Mouse (Mus musculus): ENCODE measurements around the gene Psmd12. TPM values are rescaled to one million over a fixed set of nuclear protein-coding genes. Genes with fewer than 3 reads are reported as not detected.

Psmd12 gene
- total and polyA plus RNA-seq, 3 experiments, result 139 to 437 (median 149) TPM

- no peaks in the 10 kb centered on the region for H3K9me3 ChIP-seq (replicated peaks; ENCODE audit: insufficient read depth, low read length)
- H3K9ac ChIP-seq (ENCODE audit: control insufficient read depth, low read depth, low read length, poor library complexity, severe bottlenecking), result no peak overlapping the region
- peaks cover 3 to 4% of the 10 kb centered on the region in 2 experiments; a peak in 3 of 4 replicates for H3K4me1 ChIP-seq (ENCODE audit: control insufficient read depth in 1 of 2, insufficient read depth in 2 of 2, low read length in 2 of 2)
- no peak for DNase-seq (ENCODE audit: low read depth, low spot score)
- H3K4me3 ChIP-seq (ENCODE audit: control insufficient read depth in 1 of 2, insufficient read depth in 1 of 2, low read depth in 2 of 2, low read length in 2 of 2), result no peak overlapping the region
- peaks cover 40% of the 10 kb centered on the region for H3K79me2 ChIP-seq (ENCODE audit: control insufficient read depth, insufficient read depth, low read length, poor library complexity)
- no peaks in the 10 kb centered on the region for H3K27me3 ChIP-seq (ENCODE audit: control insufficient read depth in 1 of 2, insufficient read depth in 2 of 2, low read length in 2 of 2)
- H3K27ac ChIP-seq (ENCODE audit: control insufficient read depth, low read depth, low read length), result no peak overlapping the region
- TF ChIP-seq UBTF (IDR thresholded peaks at IDR 0.05; ENCODE audit: borderline replicate concordance, insufficient read depth, low read depth, low read length), result no peak
- no peak for TF ChIP-seq MEF2A (IDR thresholded peaks at IDR 0.05; ENCODE audit: extremely low read depth, insufficient replicate concordance, low read depth, low read length, poor library complexity, severe bottlenecking)
- TF ChIP-seq NRF1 (IDR thresholded peaks at IDR 0.05; ENCODE audit: insufficient read depth, low read depth, low read length, poor library complexity, severe bottlenecking), result no peak
- TF ChIP-seq USF1 (IDR thresholded peaks at IDR 0.05; ENCODE audit: low read depth, low read length), result no peak
- TF ChIP-seq MYC (IDR thresholded peaks at IDR 0.05; ENCODE audit: low read depth, low read length), result no peak
- H3K36me3 ChIP-seq (ENCODE audit: control insufficient read depth in 1 of 2, insufficient read depth in 2 of 2, low read length in 2 of 2), result peaks cover 6 to 8% of the 10 kb centered on the region in 2 experiments; a peak in 3 of 4 replicates
Measured at GRCm38 (mm10) chr11:107458986-107459385, 20.3 kb upstream of the Psmd12 start.

GRCm38 (mm10) chr11:107459828-107460227 is 19.5 kb upstream of the Psmd12 start:
- peaks cover 42% of the 10 kb centered on the region for H3K79me2 ChIP-seq (ENCODE audit: control insufficient read depth, insufficient read depth, low read length, poor library complexity)
- peaks cover 6 to 8% of the 10 kb centered on the region in 2 experiments; a peak in 3 of 4 replicates for H3K36me3 ChIP-seq (ENCODE audit: control insufficient read depth in 1 of 2, insufficient read depth in 2 of 2, low read length in 2 of 2)
- no peak overlapping the region for H3K4me3 ChIP-seq (ENCODE audit: control insufficient read depth in 1 of 2, insufficient read depth in 1 of 2, low read depth in 2 of 2, low read length in 2 of 2)
- H3K4me1 ChIP-seq (ENCODE audit: control insufficient read depth in 1 of 2, insufficient read depth in 2 of 2, low read length in 2 of 2), result peaks cover 3 to 4% of the 10 kb centered on the region in 2 experiments; a peak in 3 of 4 replicates
- TF ChIP-seq POLR2AphosphoS5 (IDR thresholded peaks at IDR 0.05; ENCODE audit: borderline replicate concordance, low read depth, low read length), result no peak
- H3K27ac ChIP-seq (ENCODE audit: control insufficient read depth, low read depth, low read length), result no peak overlapping the region
- H3K9me3 ChIP-seq (replicated peaks; ENCODE audit: insufficient read depth, low read length), result no peaks in the 10 kb centered on the region
- no peak for DNase-seq (ENCODE audit: low read depth, low spot score)
- no peaks in the 10 kb centered on the region for H3K27me3 ChIP-seq (ENCODE audit: control insufficient read depth in 1 of 2, insufficient read depth in 2 of 2, low read length in 2 of 2)
- no peak overlapping the region for H3K9ac ChIP-seq (ENCODE audit: control insufficient read depth, low read depth, low read length, poor library complexity, severe bottlenecking)

DNA sequence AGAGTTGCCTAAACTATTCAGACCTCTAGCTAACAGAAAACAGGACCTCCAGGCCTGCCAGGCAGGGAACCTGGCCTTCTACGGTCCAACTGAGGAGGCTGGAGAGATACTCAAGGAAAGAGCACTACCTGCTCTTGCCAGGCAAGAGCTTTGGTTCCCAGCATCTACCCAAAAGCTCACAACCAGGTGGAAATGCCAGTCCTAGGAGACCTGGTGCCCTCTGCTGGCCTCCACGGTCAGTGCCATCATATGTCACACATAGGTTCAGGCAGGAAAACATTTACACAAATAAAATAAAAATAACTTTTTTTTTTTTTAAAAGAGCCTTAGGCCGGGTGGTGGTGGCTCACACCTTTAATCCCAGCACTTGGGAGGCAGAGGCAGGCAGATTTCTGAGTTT is 16.8 kb upstream of the Psmd12 start:
- no peaks in the 10 kb centered on the region for H3K27me3 ChIP-seq (ENCODE audit: control insufficient read depth in 1 of 2, insufficient read depth in 2 of 2, low read length in 2 of 2)
- TF ChIP-seq MYC (IDR thresholded peaks at IDR 0.05; ENCODE audit: low read depth, low read length), result 0 out of 2 replicates have a peak, but pooled peaks have one; percentile 11
- peak; percentile 50 to 88 (median 80) for TF ChIP-seq CTCF (IDR thresholded peaks at IDR 0.05 in 2 of 3, conservative IDR thresholded peaks at IDR 0.05 in 1 of 3; ENCODE audit: control insufficient read depth in 1 of 3, insufficient read depth in 1 of 3, low read depth in 2 of 3, low read length in 3 of 3, poor library complexity in 1 of 3, severe bottlenecking in 1 of 3)
- peak; percentile 80 for TF ChIP-seq ZC3H11A (IDR thresholded peaks at IDR 0.05; ENCODE audit: low read depth, low read length)
- TF ChIP-seq MYB (IDR thresholded peaks at IDR 0.05; ENCODE audit: low read depth, low read length), result no peak
- TF ChIP-seq ZMIZ1 (IDR thresholded peaks at IDR 0.05; ENCODE audit: low read depth, low read length), result no peak
- TF ChIP-seq ZNF384 (IDR thresholded peaks at IDR 0.05; ENCODE audit: low read depth, low read length), result 0 out of 2 replicates have a peak, but pooled peaks have one; percentile 34
- TF ChIP-seq SMC3 (IDR thresholded peaks at IDR 0.05; ENCODE audit: low read depth, low read length), result peak; percentile 91
- TF ChIP-seq GATA1 (IDR thresholded peaks at IDR 0.05; ENCODE audit: low read depth, low read length), result no peak
- no peak for TF ChIP-seq POLR2AphosphoS5 (IDR thresholded peaks at IDR 0.05; ENCODE audit: borderline replicate concordance, low read depth, low read length)
- peak; percentile 81 for TF ChIP-seq RAD21 (IDR thresholded peaks at IDR 0.05; ENCODE audit: low read depth, low read length)
- peak; percentile 15 to 23; a peak in 2 of 4 replicates for TF ChIP-seq EP300 (IDR thresholded peaks at IDR 0.05; ENCODE audit: low read depth in 1 of 2, low read length in 2 of 2)
- peaks cover 0 to 32% of the 10 kb centered on the region in 2 experiments; a peak in 3 of 4 replicates for H3K36me3 ChIP-seq (ENCODE audit: control insufficient read depth in 1 of 2, insufficient read depth in 2 of 2, low read length in 2 of 2)
- peaks cover 22 to 24% of the 10 kb centered on the region in 2 experiments for H3K4me1 ChIP-seq (ENCODE audit: control insufficient read depth in 1 of 2, insufficient read depth in 2 of 2, low read length in 2 of 2)
- no peak overlapping the region for H3K9ac ChIP-seq (ENCODE audit: control insufficient read depth, low read depth, low read length, poor library complexity, severe bottlenecking)
- no peak overlapping the region for H3K4me3 ChIP-seq (ENCODE audit: control insufficient read depth in 1 of 2, insufficient read depth in 1 of 2, low read depth in 2 of 2, low read length in 2 of 2)
- peaks cover 58% of the 10 kb centered on the region for H3K79me2 ChIP-seq (ENCODE audit: control insufficient read depth, insufficient read depth, low read length, poor library complexity)
- peak; percentile 82 for DNase-seq (ENCODE audit: low read depth, low spot score)
- no peaks in the 10 kb centered on the region for H3K9me3 ChIP-seq (replicated peaks; ENCODE audit: insufficient read depth, low read length)
- H3K27ac ChIP-seq (ENCODE audit: control insufficient read depth, low read depth, low read length), result peak overlapping the region; percentile 1; the same call in 1 of the 2 replicates
